Mouse (Mus musculus) liver, adult 2 months (tissue): Measurements from ENCODE around the gene Slc9a7. TPM values are rescaled to one million over a fixed set of nuclear protein-coding genes. Genes with fewer than 3 reads are reported as not detected.

Experiments
- DNase-seq: peaks from one replicate; pipeline ENCODE4 v3.0.0-alpha.2; 2011; ENCODE audit warnings: low read depth, low spot score; ENCODE audit errors: extremely low read depth
- H3K27ac ChIP-seq: fragments of 200-500 bp; replicated peaks from 2 replicates; pipeline ENCODE4 v1.5.1; 2012; ENCODE audit warnings: low read depth, mild to moderate bottlenecking, control low read depth, inconsistent platforms, low read length; ENCODE audit not compliant: insufficient read depth
- H3K27me3 ChIP-seq: fragments of 200-500 bp; 2 replicates; pipeline ENCODE4 v1.6.1; 2012; ENCODE audit warnings: mild to moderate bottlenecking, moderate library complexity, low read length, inconsistent platforms; ENCODE audit not compliant: control insufficient read depth, insufficient read depth
- H3K36me3 ChIP-seq: fragments of 200-500 bp; 2 replicates; pipeline ENCODE4 v1.6.1; 2012; ENCODE audit warnings: low read length, inconsistent platforms; ENCODE audit not compliant: control insufficient read depth, insufficient read depth
- H3K4me1 ChIP-seq: fragments of 200-500 bp; 2 replicates; pipeline ENCODE4 v1.6.1; 2011; ENCODE audit warnings: low read length; ENCODE audit not compliant: control insufficient read depth, insufficient read depth
- H3K4me3 ChIP-seq: fragments of 200-500 bp; 2 replicates; pipeline ENCODE4 v1.5.1; 2011; ENCODE audit warnings: low read depth, mild to moderate bottlenecking, control low read depth, low read length, moderate library complexity; ENCODE audit not compliant: insufficient read depth
- H3K79me2 ChIP-seq: fragments of 200-500 bp; 2 replicates; pipeline ENCODE4 v1.6.1; 2012; ENCODE audit warnings: inconsistent platforms, mild to moderate bottlenecking, low read length, moderate library complexity; ENCODE audit not compliant: control insufficient read depth, insufficient read depth
- H3K9ac ChIP-seq: fragments of 200-500 bp; 2 replicates; pipeline ENCODE4 v1.6.1; 2012; ENCODE audit warnings: low read depth, mild to moderate bottlenecking, control low read depth, inconsistent platforms, low read length
- CTCF ChIP-seq: fragments of 200-500 bp; IDR thresholded peaks from 2 replicates; pipeline ENCODE4 v1.5.1; 2011; ENCODE audit warnings: low read depth, low read length, control low read depth
- POLR2A ChIP-seq: fragments of 200-500 bp; IDR thresholded peaks from 2 replicates; pipeline ENCODE4 v1.6.1; 2011; ENCODE audit warnings: low read length, control low read depth; ENCODE audit not compliant: insufficient read depth; ENCODE audit errors: extremely low read depth
- WGBS: fragments of 180-500 bp; shearing (Covaris S2); methylation state at CpG from one replicate; pipeline ENCODE4 v1.1.7; 2018; 5-methylcytosine and 5-hydroxymethylcytosine counted together
- polyA plus RNA-seq: library from polyadenylated mRNA; depleted of rRNA; stranded (reverse); fragments of >200 nt; gene quantifications from 2 replicates; pipeline ENCODE4 v1.2.3, GENCODE M21; 2012
- total RNA-seq: library from RNA; depleted of rRNA; stranded (reverse); fragments of >200 nt; gene quantifications from 2 replicates; pipeline ENCODE4 v1.2.3, GENCODE M21; 2014

The Slc9a7 gene
- total and polyA plus RNA-seq, 2 experiments, result 0.65 to 1.2 TPM

DNA sequence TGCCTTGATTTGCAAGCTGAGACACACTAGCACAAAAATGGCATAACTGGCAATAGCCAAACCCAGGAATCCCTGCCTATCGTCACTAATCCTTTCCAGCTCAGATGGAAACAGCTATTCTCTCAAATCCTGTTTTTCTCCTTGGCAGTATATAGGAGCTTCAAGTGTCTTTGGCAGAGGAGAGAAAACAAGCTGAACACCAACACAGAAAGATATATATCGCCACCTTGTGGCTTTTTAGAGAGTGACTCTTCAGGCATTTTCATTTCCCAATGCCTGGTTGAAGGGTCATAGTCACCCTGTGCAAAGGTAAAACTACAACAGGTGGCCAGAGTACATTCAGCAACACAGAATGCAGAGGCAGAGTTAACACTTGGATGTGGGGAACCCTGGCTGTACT, 134.1 kb downstream of the Slc9a7 start:
- H3K9ac ChIP-seq, result no peak overlapping the region
- no peak overlapping the region for H3K4me3 ChIP-seq
- H3K4me1 ChIP-seq, result no peaks in the 10 kb centered on the region; the same call in 1 of the 2 replicates
- no peak overlapping the region for H3K27ac ChIP-seq
- 27% methylated on average over 2 of the region's 2 CpGs for WGBS
- TF ChIP-seq POLR2A (no peak), CTCF (peak; percentile 28; the same call in 1 of the 2 replicates)
- DNase-seq, result peak; percentile 40
- H3K36me3 ChIP-seq, result no peaks in the 10 kb centered on the region
- H3K79me2 ChIP-seq, result no peaks in the 10 kb centered on the region
- no peaks in the 10 kb centered on the region for H3K27me3 ChIP-seq

DNA sequence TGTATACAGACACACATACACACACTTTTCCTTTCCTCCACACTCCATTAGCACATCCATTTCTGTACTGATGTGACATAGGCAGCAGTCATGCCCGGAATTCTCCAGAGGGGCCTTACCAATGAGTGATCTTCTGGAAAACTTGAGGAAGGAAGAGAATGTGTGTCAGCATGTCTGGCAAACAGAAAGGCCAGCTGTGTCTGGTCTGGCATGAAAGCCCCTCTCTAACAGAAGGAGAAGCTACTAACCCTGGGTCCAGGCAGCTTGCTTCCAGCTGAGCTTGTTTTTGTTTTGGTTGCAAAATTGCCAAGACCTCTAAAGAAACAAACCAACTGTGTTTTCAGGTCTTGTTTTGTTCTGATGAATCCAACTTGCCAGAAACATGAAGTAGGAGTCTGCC, 162.1 kb downstream of the Slc9a7 start:
- Histone ChIP-seq H3K27ac (no peak overlapping the region), H3K79me2 (no peaks in the 10 kb centered on the region), H3K36me3 (no peaks in the 10 kb centered on the region), H3K27me3 (no peaks in the 10 kb centered on the region), H3K9ac (no peak overlapping the region), H3K4me1 (no peaks in the 10 kb centered on the region), H3K4me3 (no peak overlapping the region)
- DNase-seq, result no peak
- WGBS, result 95% methylated on average over 1 of the region's 1 CpGs
- TF ChIP-seq POLR2A, result no peak
- TF ChIP-seq CTCF, result no peak

DNA sequence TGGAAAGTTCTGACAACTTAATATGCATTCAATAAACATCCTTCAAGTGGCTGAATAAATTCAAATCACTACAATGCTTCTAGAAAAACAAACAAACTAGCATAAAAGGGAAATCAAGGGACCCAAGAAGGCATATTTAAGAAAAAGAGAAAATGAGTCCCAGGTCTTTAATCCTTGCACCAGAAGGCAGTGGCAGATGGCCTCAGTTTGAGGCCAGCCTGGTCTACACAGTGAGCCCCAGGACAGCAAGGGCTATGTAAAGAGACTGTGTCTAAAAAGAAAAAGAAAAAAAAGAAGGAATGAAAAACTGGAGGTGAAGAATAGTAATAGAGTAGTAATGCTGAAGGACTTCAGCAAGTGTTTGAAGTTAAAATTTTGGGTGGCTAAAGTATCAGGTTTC, 162.7 kb downstream of the Slc9a7 start:
- Histone ChIP-seq H3K27me3 (no peaks in the 10 kb centered on the region), H3K27ac (no peak overlapping the region), H3K36me3 (no peaks in the 10 kb centered on the region), H3K9ac (no peak overlapping the region), H3K79me2 (no peaks in the 10 kb centered on the region), H3K4me1 (no peaks in the 10 kb centered on the region), H3K4me3 (no peak overlapping the region)
- TF ChIP-seq POLR2A (no peak), CTCF (no peak)
- no peak for DNase-seq

- Histone ChIP-seq H3K4me3 (no peak overlapping the region), H3K4me1 (no peaks in the 10 kb centered on the region), H3K27ac (no peak overlapping the region), H3K79me2 (no peaks in the 10 kb centered on the region), H3K36me3 (no peaks in the 10 kb centered on the region), H3K9ac (no peak overlapping the region), H3K27me3 (no peaks in the 10 kb centered on the region)
- DNase-seq, result no peak
- WGBS, result 77% methylated on average over 2 of the region's 2 CpGs
- TF ChIP-seq CTCF, result no peak
- TF ChIP-seq POLR2A, result no peak
Measured at GRCm38 (mm10) chrX:20125481-20125880, 166.1 kb downstream of the Slc9a7 start.

GRCm38 (mm10) chrX:20117717-20118116, 173.9 kb downstream of the Slc9a7 start:
- WGBS, result 80% methylated on average over 2 of the region's 2 CpGs
- Histone ChIP-seq H3K4me3 (no peak overlapping the region), H3K27ac (no peak overlapping the region), H3K27me3 (no peaks in the 10 kb centered on the region), H3K9ac (no peak overlapping the region), H3K36me3 (no peaks in the 10 kb centered on the region), H3K79me2 (no peaks in the 10 kb centered on the region), H3K4me1 (no peaks in the 10 kb centered on the region)
- no peak for TF ChIP-seq POLR2A
- TF ChIP-seq CTCF, result no peak
- DNase-seq, result peak; percentile 0

DNA sequence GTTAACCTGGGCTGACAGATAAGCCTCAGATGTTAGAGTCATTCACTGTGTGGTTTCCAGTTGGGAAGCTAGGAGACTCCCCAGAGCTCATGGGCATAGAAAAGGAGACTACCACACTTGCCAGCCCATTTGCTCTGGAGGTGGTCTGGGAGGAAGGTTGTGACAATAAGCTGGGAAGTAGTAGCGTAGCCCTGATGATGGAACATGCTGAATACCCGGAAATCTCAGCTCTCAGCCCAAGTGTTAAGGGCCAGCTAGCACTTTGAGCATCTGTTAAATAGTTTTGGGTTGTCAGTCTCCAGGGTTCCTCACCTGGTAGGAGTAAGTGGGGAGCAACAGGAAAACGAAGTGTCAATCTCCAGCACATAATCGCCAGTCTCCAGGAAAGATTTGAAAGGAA, 221.4 kb downstream of the Slc9a7 start:
- TF ChIP-seq POLR2A (no peak), CTCF (no peak)
- Histone ChIP-seq H3K79me2 (no peaks in the 10 kb centered on the region), H3K36me3 (no peaks in the 10 kb centered on the region), H3K27ac (no peak overlapping the region; the same call in 1 of the 2 replicates), H3K4me1 (no peaks in the 10 kb centered on the region), H3K4me3 (no peak overlapping the region), H3K9ac (no peak overlapping the region), H3K27me3 (no peaks in the 10 kb centered on the region)
- DNase-seq, result no peak
- WGBS, result 47% methylated on average over 4 of the region's 4 CpGs
